Mouse (Mus musculus) forebrain, embryonic 11.5 days (tissue): ENCODE measurements around the gene Sptbn2. TPM values are rescaled to one million over a fixed set of nuclear protein-coding genes. Genes with fewer than 3 reads are reported as not detected.

Experiments used
- ATAC-seq: fragments of 200-750 bp; cut with Nextera tagmentation; replicated peaks from 2 replicates; pipeline ENCODE4 v1.8.0; 2017; ENCODE audit warnings: moderate TSS enrichment; ENCODE audit not compliant: low FRiP score
- DNase-seq: peaks from one replicate; pipeline ENCODE4 v3.0.0-alpha.2; 2017; ENCODE audit warnings: low spot score
- H3K27ac ChIP-seq: fragments of 300-500 bp; sonication (generic); 2 replicates; pipeline ENCODE4 v1.5.1; 2014; ENCODE audit warnings: low read depth, low read length
- H3K27me3 ChIP-seq: fragments of 300-500 bp; sonication (generic); 2 replicates; pipeline ENCODE4 v1.6.1; 2014; ENCODE audit warnings: mild to moderate bottlenecking, low read length, mixed read lengths; ENCODE audit not compliant: control insufficient read depth, insufficient read depth
- H3K36me3 ChIP-seq: fragments of 300-500 bp; sonication (generic); 2 replicates; pipeline ENCODE4 v1.6.1; 2014; ENCODE audit warnings: mild to moderate bottlenecking, low read length, moderate library complexity, mixed read lengths; ENCODE audit not compliant: control insufficient read depth, insufficient read depth
- H3K4me1 ChIP-seq: fragments of 300-500 bp; sonication (generic); replicated peaks from 2 replicates; pipeline ENCODE4 v1.6.1; 2014; ENCODE audit warnings: low read length, mixed read lengths; ENCODE audit not compliant: control insufficient read depth, insufficient read depth
- H3K4me2 ChIP-seq: fragments of 300-500 bp; sonication (generic); 2 replicates; pipeline ENCODE4 v1.6.1; 2014; ENCODE audit warnings: low read depth, mild to moderate bottlenecking, low read length, moderate library complexity, mixed read lengths; ENCODE audit not compliant: severe bottlenecking
- H3K4me3 ChIP-seq: fragments of 300-500 bp; sonication (generic); 2 replicates; pipeline ENCODE4 v1.5.1; 2014; ENCODE audit warnings: low read depth, low read length
- H3K9ac ChIP-seq: fragments of 300-500 bp; sonication (generic); 2 replicates; pipeline ENCODE4 v1.6.1; 2014; ENCODE audit warnings: low read length
- H3K9me3 ChIP-seq: fragments of 300-500 bp; sonication (generic); 2 replicates; pipeline ENCODE4 v1.6.1; 2016; ENCODE audit warnings: low read length, mixed read lengths; ENCODE audit not compliant: control insufficient read depth
- WGBS: fragments of 180-500 bp; shearing (Covaris S2); extraction: QIAGEN DNeasy Blood & Tissue Kit; methylation state at CpG from one replicate; pipeline ENCODE4 v1.1.7; 2014; 5-methylcytosine and 5-hydroxymethylcytosine counted together
- polyA plus RNA-seq: library from polyadenylated mRNA; unstranded; fragments of >200 nt; fragmentation: Nextera tagmentation; extraction: Ambion mirVana; gene quantifications from 2 replicates; pipeline ENCODE4 v1.2.1, GENCODE M21; 2014

The Sptbn2 gene
- polyA plus RNA-seq, result 15.2 and 16.7 TPM in 2 replicates

GRCm38 (mm10) chr19:4711098-4711600 is at the start of gene Sptbn2:
Gene Sptbn2 (plus strand): TSS chr19:4711167.
- H3K27me3 ChIP-seq, result peaks cover 3% of the 10 kb centered on the region
- H3K9me3 ChIP-seq, result no peaks in the 10 kb centered on the region
- ATAC-seq (peak; percentile 30; the same call in 1 of the 2 replicates), DNase-seq (no peak)
- H3K9ac ChIP-seq, result peak within 1 kb of the TSS; percentile 88
- peak within 1 kb of the TSS; percentile 74 for H3K27ac ChIP-seq
- H3K4me2 ChIP-seq, result peak within 1 kb of the TSS; percentile 92
- H3K36me3 ChIP-seq, result no peaks in the 10 kb centered on the region
- peak within 1 kb of the TSS; percentile 75 for H3K4me3 ChIP-seq
- peaks cover 5% of the 10 kb centered on the region; the same call in 1 of the 2 replicates for H3K4me1 ChIP-seq
- 10% methylated on average over 13 of the region's 13 CpGs for WGBS

DNA sequence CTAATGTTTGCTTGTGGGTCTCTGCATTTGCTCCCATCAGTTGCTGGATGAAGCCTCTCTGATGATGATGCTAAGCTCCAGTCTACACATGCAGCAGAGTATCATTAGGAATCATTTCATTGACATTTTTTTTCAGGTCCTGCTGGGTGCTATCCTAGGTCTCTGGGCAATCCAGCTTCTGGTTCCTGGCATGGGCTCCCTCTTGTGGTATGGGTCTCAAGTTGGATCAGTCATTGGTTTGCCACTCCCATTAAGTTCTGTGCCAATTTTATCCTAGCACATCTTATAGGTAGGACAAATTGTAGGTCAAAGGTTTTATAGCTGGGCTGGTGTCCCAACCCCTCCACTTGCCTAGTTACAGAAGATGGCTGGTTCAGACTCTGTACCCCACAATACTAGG is 44.2 kb upstream of the Sptbn2 start:
- Histone ChIP-seq H3K4me1 (no peaks in the 10 kb centered on the region), H3K36me3 (no peaks in the 10 kb centered on the region), H3K9ac (no peak overlapping the region), H3K4me3 (no peak overlapping the region), H3K9me3 (no peaks in the 10 kb centered on the region), H3K27ac (no peak overlapping the region), H3K27me3 (no peaks in the 10 kb centered on the region), H3K4me2 (no peak overlapping the region)
- DNase-seq, result no peak
- no peak for ATAC-seq

DNA sequence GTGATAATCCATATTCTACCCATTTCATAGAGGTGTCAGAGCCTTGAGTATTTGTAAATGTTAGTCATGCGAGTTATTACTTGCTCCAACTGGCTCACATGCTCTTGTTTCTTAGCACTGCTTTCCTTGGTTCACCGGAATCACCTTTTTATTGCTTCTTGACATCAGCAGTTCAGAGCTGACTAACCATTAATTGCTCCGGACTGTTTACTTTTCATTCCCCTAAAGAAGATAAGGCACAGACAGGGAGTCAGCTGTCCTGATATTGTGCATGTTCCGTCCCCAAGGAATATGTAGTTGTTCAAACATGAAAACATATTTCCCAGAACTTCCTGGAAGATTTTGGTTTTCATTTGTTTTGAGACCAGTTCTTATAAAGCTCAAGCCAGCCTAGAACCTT is 40.2 kb upstream of the Sptbn2 start:
- Histone ChIP-seq H3K36me3 (no peaks in the 10 kb centered on the region), H3K4me1 (no peaks in the 10 kb centered on the region), H3K27me3 (no peaks in the 10 kb centered on the region), H3K9ac (no peak overlapping the region), H3K9me3 (no peaks in the 10 kb centered on the region), H3K4me3 (no peak overlapping the region), H3K27ac (no peak overlapping the region), H3K4me2 (no peak overlapping the region)
- ATAC-seq, result no peak
- 88% methylated on average over 4 of the region's 4 CpGs for WGBS
- no peak for DNase-seq

DNA sequence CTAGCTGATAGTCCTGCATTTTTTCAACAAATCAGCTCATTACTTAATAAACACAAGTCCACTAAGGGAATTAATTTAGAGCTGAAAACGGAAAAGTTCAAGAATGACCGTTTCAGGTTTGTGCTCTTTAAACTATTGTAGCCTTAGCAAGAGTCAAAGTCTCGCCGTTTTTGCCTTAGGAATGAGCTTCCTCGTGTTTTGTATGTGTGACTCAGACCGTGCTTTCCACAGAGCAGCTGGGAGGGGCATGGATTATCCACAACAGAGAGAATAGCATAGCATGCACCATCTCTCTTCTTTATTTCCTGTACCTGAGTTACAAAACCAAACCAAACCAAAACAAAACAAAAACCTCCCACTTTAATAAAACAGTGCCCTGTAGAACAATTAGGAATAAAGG is 38.6 kb upstream of the Sptbn2 start:
- H3K9me3 ChIP-seq, result no peaks in the 10 kb centered on the region
- H3K9ac ChIP-seq, result no peak overlapping the region
- no peak overlapping the region for H3K4me3 ChIP-seq
- no peaks in the 10 kb centered on the region for H3K36me3 ChIP-seq
- no peaks in the 10 kb centered on the region for H3K4me1 ChIP-seq
- no peaks in the 10 kb centered on the region for H3K27me3 ChIP-seq
- H3K27ac ChIP-seq, result no peak overlapping the region
- DNase-seq (no peak), ATAC-seq (no peak)
- WGBS, result 49% methylated on average over 6 of the region's 6 CpGs
- no peak overlapping the region for H3K4me2 ChIP-seq

GRCm38 (mm10) chr19:4694346-4694745 is 16.6 kb upstream of the Sptbn2 start:
- no peak overlapping the region for H3K27ac ChIP-seq
- no peak for ATAC-seq
- no peak overlapping the region for H3K9ac ChIP-seq
- no peak for DNase-seq
- H3K4me2 ChIP-seq, result no peak overlapping the region
- peaks cover 4% of the 10 kb centered on the region; the same call in 1 of the 2 replicates for H3K4me1 ChIP-seq
- peaks cover 19% of the 10 kb centered on the region for H3K27me3 ChIP-seq
- no peak overlapping the region for H3K4me3 ChIP-seq
- no peaks in the 10 kb centered on the region for H3K36me3 ChIP-seq
- 74% methylated on average over 3 of the region's 3 CpGs for WGBS
- H3K9me3 ChIP-seq, result no peaks in the 10 kb centered on the region; the same call in 1 of the 2 replicates

DNA sequence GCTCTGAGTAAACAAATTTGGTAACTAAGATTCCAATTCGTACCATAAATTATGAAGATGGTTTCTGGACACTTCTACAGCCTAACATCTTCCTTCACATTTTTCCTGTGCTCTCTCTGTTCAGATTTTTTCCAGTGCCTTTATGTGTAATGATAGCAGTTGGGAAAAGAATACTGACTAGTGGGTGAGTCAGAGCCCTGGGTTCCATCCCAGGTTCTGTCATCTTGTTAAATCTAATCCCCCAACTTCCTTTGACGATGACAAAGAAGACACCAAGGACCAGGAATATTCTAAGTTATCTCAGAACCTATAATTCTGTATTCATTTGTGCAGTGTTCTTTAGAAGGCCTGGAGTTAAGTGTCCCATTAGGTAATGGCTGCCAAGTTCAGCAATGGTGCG is 13.8 kb upstream of the Sptbn2 start:
- H3K9ac ChIP-seq, result no peak overlapping the region
- peaks cover 22% of the 10 kb centered on the region for H3K27me3 ChIP-seq
- DNase-seq (no peak), ATAC-seq (no peak)
- H3K27ac ChIP-seq, result no peak overlapping the region
- no peak overlapping the region for H3K4me3 ChIP-seq
- WGBS, result 83% methylated on average over 3 of the region's 3 CpGs
- no peaks in the 10 kb centered on the region; the same call in 1 of the 2 replicates for H3K9me3 ChIP-seq
- no peaks in the 10 kb centered on the region for H3K36me3 ChIP-seq
- no peak overlapping the region for H3K4me2 ChIP-seq
- peaks cover 4% of the 10 kb centered on the region; the same call in 1 of the 2 replicates for H3K4me1 ChIP-seq

GRCm38 (mm10) chr19:4697721-4698120 is 13.2 kb upstream of the Sptbn2 start:
- no peak for ATAC-seq

GRCm38 (mm10) chr19:4698205-4698677 is 12.7 kb upstream of the Sptbn2 start, which contains the start of gene Gm960:
Gene Gm960 (minus strand): TSS chr19:4698668.
- Histone ChIP-seq H3K4me3 (peak within 1 kb of the TSS; percentile 53), H3K27ac (no peak within 1 kb of the TSS), H3K9me3 (no peaks in the 10 kb centered on the region; the same call in 1 of the 2 replicates), H3K27me3 (peaks cover 22% of the 10 kb centered on the region), H3K4me1 (peaks cover 4% of the 10 kb centered on the region; the same call in 1 of the 2 replicates), H3K9ac (peak within 1 kb of the TSS; percentile 74), H3K36me3 (no peaks in the 10 kb centered on the region), H3K4me2 (peak within 1 kb of the TSS; percentile 88)
- DNase-seq, result peak; percentile 90
- under 1% methylated on average over 38 of the region's 40 CpGs for WGBS
- ATAC-seq, result peak; percentile 78

More at GRCm38 (mm10) chr19:4697721-4698120, 13.2 kb upstream of the Sptbn2 start:
- H3K9ac ChIP-seq, result peak overlapping the region; percentile 74; the same call in 1 of the 2 replicates
- H3K9me3 ChIP-seq, result no peaks in the 10 kb centered on the region; the same call in 1 of the 2 replicates
- H3K4me1 ChIP-seq, result peaks cover 4% of the 10 kb centered on the region; the same call in 1 of the 2 replicates
- peak overlapping the region; percentile 88 for H3K4me2 ChIP-seq
- no peak overlapping the region for H3K27ac ChIP-seq
- peak overlapping the region; percentile 53 for H3K4me3 ChIP-seq
- peaks cover 22% of the 10 kb centered on the region for H3K27me3 ChIP-seq
- H3K36me3 ChIP-seq, result no peaks in the 10 kb centered on the region
- WGBS, result 81% methylated on average over 9 of the region's 9 CpGs
- no peak for DNase-seq

DNA sequence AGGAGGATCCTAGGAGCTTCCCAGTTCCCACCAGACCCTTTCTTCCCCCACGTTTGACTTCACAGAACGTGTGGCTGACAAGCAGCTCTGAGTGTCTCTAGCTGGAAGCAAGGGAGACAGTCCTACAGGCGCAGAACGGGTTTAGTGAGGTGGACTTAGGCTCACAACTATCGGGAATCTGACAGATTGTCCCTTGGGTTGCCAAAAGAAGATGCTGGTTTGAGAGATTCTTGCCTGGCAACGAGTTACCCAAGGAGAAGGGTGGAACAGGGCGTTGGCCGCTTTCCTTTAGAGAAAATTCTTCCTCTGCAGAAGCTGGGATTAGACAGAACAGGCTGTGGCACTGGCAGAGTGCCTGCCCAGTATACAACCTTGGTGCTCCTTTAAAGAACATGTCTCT is 12.1 kb upstream of the Sptbn2 start:
- 34% methylated on average over 8 of the region's 8 CpGs for WGBS
- Histone ChIP-seq H3K27ac (no peak overlapping the region), H3K4me3 (peak overlapping the region; percentile 53; the same call in 1 of the 2 replicates), H3K36me3 (no peaks in the 10 kb centered on the region), H3K9ac (no peak overlapping the region), H3K4me1 (peaks cover 4% of the 10 kb centered on the region; the same call in 1 of the 2 replicates), H3K27me3 (peaks cover 22% of the 10 kb centered on the region), H3K4me2 (peak overlapping the region; percentile 88; the same call in 1 of the 2 replicates), H3K9me3 (no peaks in the 10 kb centered on the region; the same call in 1 of the 2 replicates)
- DNase-seq (no peak), ATAC-seq (no peak)
